Mouse (Mus musculus) brain, embryonic 14.5 days (tissue): ENCODE measurements at regions not wholly inside any gene's neighbourhood (a gene's known extent, or its start where the extent isn't known, plus 50 kb on each side); places are given as distances from the start of the nearest gene placed in this dataset.

Source experiments
- CTCF ChIP-seq: fragments of 200-500 bp; IDR thresholded peaks from 2 replicates; pipeline ENCODE4 v1.5.1; 2012; ENCODE audit warnings: inconsistent platforms, mild to moderate bottlenecking, moderate library complexity, borderline replicate concordance; ENCODE audit not compliant: insufficient read depth, insufficient read length; ENCODE audit errors: extremely low read depth
- POLR2A ChIP-seq: fragments of 200-500 bp; IDR thresholded peaks from 2 replicates; pipeline ENCODE4 v1.6.1; 2012; ENCODE audit warnings: mild to moderate bottlenecking, inconsistent platforms, borderline replicate concordance; ENCODE audit not compliant: poor library complexity, insufficient read depth, insufficient read length, severe bottlenecking; ENCODE audit errors: extremely low read depth

DNA sequence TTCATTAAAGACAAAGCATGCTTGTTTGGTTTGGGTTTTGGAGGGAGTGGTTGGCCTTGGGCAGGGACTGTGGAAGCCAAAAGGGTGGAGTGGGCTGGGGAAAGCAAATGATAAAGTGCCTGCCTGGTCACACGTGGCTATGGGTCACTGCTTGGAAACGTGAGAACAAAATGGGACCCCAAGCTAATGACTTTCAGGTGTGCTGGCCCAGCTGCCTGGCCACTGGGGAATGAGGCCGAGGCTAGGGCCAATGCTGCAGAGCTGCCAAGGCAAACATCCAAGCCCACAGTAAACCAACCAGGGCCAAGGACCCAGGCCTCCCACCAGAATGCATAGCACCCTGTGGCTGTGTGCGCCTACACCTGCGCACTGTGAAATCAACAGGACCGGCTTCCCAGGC lies 737.7 kb downstream of the Gm826 start:
- TF ChIP-seq CTCF (no peak), POLR2A (no peak)
